Mouse (Mus musculus) forebrain, embryonic 10.5 days (tissue): ENCODE data around the gene Cox4i1. TPM values are rescaled to one million over a fixed set of nuclear protein-coding genes. Genes with fewer than 3 reads are reported as not detected.

Source experiments
- DNase-seq: peaks from one replicate; pipeline ENCODE4 v3.0.0-alpha.2; 2017; ENCODE audit warnings: low spot score; ENCODE audit errors: extremely low spot score
- H3K27ac ChIP-seq: fragments of 300-500 bp; sonication (generic); 2 replicates; pipeline ENCODE4 v1.5.1; 2016; ENCODE audit warnings: mild to moderate bottlenecking
- H3K27me3 ChIP-seq: fragments of 300-500 bp; sonication (generic); 2 replicates; pipeline ENCODE4 v1.6.1; 2016; ENCODE audit warnings: mild to moderate bottlenecking; ENCODE audit not compliant: poor library complexity, severe bottlenecking
- H3K36me3 ChIP-seq: fragments of 300-500 bp; sonication (generic); replicated peaks from 2 replicates; pipeline ENCODE4 v1.6.1; 2016; ENCODE audit warnings: mild to moderate bottlenecking, moderate library complexity
- H3K4me1 ChIP-seq: fragments of 300-500 bp; sonication (generic); 2 replicates; pipeline ENCODE4 v1.6.1; 2016
- H3K4me3 ChIP-seq: fragments of 300-500 bp; sonication (generic); 2 replicates; pipeline ENCODE4 v1.5.1; 2016; ENCODE audit warnings: mild to moderate bottlenecking, moderate library complexity
- H3K9me3 ChIP-seq: fragments of 300-500 bp; sonication (generic); 2 replicates; pipeline ENCODE4 v1.6.1; 2016; ENCODE audit warnings: mild to moderate bottlenecking, moderate library complexity
- WGBS: fragments of 180-500 bp; shearing (Covaris S2); methylation state at CpG from one replicate; pipeline ENCODE4 v1.1.7; 2016; 5-methylcytosine and 5-hydroxymethylcytosine counted together
- polyA plus RNA-seq: library from polyadenylated mRNA; unstranded; fragments of >200 nt; fragmentation: Nextera tagmentation; extraction: Ambion mirVana; gene quantifications from 2 replicates; pipeline ENCODE4 v1.2.1, GENCODE M21; 2016

The Cox4i1 gene
- polyA plus RNA-seq = 865 and 885 TPM in 2 replicates

DNA sequence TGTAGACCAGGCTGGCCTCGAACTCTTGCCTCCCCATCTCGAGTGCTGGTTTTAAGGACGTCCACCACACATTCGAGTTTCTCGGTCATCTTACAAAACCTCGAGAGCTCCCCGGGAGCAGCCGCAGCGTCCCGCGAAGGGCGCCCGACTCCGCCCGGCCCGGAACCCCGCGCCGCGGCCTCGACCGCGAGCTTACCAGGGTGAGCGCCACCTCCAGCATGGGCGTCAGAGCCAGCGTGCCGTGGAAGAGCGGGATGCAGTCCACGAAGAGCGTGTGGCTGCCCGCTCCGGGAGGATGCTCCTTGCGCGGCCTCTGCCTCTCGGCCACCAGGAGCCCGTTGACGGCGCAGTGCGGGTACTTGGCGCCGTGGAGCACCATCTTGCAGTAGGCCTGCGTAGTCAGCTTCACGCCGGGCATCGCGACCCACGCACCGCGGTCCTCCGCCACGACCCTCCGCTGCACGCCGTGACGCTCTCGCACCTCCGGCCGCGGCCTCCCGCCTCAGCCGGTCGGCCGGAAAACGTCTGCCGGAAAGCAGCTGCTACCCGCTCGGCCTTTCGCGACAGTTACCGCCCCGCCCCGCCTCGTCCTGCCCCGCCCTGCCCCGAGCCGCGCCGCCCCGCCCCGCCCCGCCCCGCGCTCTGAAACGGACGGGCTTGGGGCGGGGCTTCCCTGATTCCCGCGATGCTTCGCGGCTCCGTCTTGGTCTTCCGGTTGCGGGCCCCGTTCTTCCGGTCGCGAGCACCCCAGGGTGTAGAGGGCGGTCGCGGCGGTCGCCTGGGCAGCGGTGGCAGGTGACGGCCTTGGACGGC is at the start of gene Cox4i1, which contains the start of gene Gm27021:
Cox4i1 (plus strand) TSS at position 662 of the 813 bp plus-strand sequence.
Gm27021 (minus strand) TSS at position 519 of the 813 bp plus-strand sequence.
- peaks cover 67% of the 10 kb centered on the region for H3K4me1 ChIP-seq
- H3K4me3 ChIP-seq = peak within 1 kb of the TSS; percentile 94
- H3K9me3 ChIP-seq = no peaks in the 10 kb centered on the region
- under 1% methylated on average over 104 of the region's 105 CpGs for WGBS
- no peaks in the 10 kb centered on the region for H3K27me3 ChIP-seq
- peak; percentile 96 for DNase-seq
- H3K36me3 ChIP-seq = peaks cover 56% of the 10 kb centered on the region
- H3K27ac ChIP-seq = peak within 1 kb of the TSS; percentile 95

DNA sequence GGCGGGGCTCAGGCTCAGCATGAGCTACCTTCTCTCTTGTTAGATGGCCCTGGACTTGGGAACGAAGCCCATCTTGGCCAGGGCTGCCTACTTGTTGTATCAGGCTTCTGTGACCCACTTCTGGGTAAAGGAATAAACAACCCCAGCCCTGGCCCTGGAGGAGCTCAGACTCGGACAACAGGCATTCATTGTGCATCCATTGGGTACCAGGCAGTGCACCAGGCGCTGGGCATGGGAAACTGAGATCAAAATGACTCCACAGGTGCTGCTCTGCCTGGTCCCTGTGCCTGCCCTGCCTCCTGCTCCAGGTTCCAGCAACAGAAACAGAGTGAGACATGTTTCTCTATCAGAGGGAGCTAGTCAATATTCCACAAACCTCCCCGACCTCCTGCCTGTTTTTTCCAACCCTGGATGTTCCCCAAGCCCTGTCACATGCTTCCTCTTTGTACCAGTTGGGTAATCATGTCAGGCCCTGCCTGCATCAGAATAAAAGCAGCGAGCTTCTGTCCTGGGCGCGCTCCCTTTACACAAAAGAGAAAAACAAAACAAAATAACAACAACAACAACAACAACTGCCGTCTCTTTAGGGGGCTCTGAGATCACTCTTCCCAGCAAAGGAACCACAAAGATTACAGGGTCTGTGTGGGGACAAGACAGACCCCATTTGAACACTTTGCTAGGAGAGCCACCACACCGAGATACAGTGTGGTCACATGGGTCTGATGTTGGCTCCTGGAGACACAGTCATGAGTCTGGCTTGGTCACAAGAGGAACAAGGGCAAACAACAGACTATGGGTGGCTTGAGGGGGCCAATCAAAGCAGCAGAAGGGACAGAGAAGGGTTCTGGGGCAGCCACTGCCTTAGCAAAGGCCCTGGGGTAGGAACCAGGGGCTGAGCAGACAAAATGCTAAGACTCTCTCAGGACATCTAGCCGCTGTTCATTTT is 48.5 kb upstream of the Cox4i1 start:
- Histone ChIP-seq H3K36me3 (no peaks in the 10 kb centered on the region), H3K4me1 (peaks cover 69% of the 10 kb centered on the region), H3K27me3 (peaks cover 5% of the 10 kb centered on the region), H3K4me3 (no peak overlapping the region), H3K27ac (peak overlapping the region; percentile 32), H3K9me3 (no peaks in the 10 kb centered on the region)
- no peak for DNase-seq
- 73% methylated on average over 11 of the region's 11 CpGs for WGBS

DNA sequence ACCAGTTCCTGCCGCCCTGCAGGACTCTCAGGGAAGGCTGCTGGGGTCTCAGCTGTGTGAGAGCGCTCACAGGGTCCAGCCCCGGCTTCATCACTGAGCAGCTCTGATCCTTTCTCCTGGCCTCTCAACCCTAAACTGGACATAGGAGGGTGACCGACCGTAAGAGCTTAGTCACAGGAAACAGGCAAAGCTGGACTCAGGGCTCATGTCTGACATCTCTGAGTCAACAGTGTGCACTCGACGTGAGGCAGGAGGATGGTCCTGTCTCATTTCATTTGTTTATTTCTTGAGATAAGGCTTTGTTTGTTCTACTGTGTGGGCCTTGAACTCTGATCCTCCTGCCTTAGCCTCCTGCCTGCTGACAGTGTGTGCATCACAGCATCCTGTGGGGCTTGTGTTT is 47.6 kb upstream of the Cox4i1 start:
- no peak for DNase-seq
- peaks cover 5% of the 10 kb centered on the region for H3K27me3 ChIP-seq
- no peaks in the 10 kb centered on the region for H3K36me3 ChIP-seq
- peaks cover 71% of the 10 kb centered on the region for H3K4me1 ChIP-seq
- peak overlapping the region; percentile 32 for H3K27ac ChIP-seq
- WGBS = 55% methylated on average over 7 of the region's 7 CpGs
- H3K9me3 ChIP-seq = no peaks in the 10 kb centered on the region
- H3K4me3 ChIP-seq = no peak overlapping the region

DNA sequence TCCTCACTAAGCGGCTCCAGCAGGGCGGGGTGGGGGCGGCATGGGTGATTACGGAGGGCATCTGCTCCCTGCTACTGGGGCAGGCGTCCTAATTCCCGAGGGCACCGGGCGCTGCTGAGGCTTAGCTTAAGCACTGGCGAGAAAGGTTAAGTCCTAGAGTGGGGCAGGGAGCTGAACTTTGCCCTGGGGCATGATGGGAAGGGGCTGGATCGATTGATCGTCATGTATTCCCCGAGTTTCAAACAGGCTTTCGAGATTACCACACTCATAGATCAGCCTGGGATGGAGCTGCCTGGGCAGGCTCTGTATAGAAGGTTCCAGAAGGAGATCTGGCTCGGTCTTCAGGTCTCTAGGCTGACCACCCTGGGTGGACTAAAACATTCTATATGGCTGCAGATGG is 45.9 kb upstream of the Cox4i1 start:
- Histone ChIP-seq H3K4me1 (peaks cover 54% of the 10 kb centered on the region), H3K27ac (peak overlapping the region; percentile 41; the same call in 1 of the 2 replicates)
- WGBS = 81% methylated on average over 14 of the region's 14 CpGs

DNA sequence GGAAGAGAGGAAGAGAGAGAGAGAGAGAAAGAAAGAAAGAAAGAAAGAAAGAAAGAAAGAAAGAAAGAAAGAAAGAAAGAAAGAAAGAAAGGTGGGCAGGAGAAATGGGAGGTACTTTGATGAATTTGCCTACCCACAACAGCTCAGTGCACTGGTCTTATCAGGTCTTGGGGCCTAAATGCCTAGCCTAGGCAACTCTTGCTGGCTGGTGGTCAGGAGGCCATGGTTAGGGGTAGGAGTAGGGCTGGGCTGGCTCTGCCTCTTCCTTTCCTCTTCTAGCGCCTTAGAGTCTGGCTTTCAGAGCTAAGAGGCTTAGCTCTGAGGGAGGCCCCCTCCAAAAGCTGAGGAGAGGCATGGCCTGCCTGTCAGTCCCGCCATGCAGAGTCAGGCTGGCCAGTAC is 44.4 kb upstream of the Cox4i1 start:
- H3K4me1 ChIP-seq = peaks cover 39% of the 10 kb centered on the region
- no peak overlapping the region for H3K4me3 ChIP-seq
- no peak for DNase-seq
- 27% methylated on average over 2 of the region's 2 CpGs for WGBS
- no peaks in the 10 kb centered on the region for H3K36me3 ChIP-seq
- no peaks in the 10 kb centered on the region for H3K9me3 ChIP-seq
- H3K27me3 ChIP-seq = no peaks in the 10 kb centered on the region; the same call in 1 of the 2 replicates
- H3K27ac ChIP-seq = no peak overlapping the region

More for the DNA sequence above, 45.9 kb upstream of the Cox4i1 start:
- Histone ChIP-seq H3K4me3 (no peak overlapping the region), H3K9me3 (no peaks in the 10 kb centered on the region), H3K36me3 (no peaks in the 10 kb centered on the region), H3K27me3 (peaks cover 5% of the 10 kb centered on the region)
- no peak for DNase-seq

DNA sequence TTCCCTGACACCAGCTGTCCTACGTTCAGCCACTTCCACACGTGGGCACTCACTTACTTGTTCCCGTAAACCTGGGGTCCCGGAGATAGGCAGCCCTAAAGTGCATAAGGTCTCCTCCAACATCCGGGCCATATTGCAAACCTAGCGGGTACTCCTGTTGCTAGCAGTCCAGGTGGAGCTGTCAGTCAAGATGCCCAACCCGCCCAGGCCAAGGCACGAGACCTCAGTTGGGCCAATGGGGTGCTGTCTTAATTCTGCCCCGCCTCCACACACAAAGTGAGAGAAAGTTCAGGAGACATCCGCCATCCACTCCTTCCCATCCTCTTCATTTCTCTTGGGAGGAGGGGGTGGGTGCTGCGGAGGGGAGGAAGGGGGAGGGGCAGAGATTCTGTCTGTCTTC is 41.6 kb upstream of the Cox4i1 start:
- no peaks in the 10 kb centered on the region for H3K36me3 ChIP-seq
- WGBS = 67% methylated on average over 11 of the region's 11 CpGs
- no peak for DNase-seq
- H3K4me3 ChIP-seq = no peak overlapping the region
- peaks cover 29% of the 10 kb centered on the region for H3K4me1 ChIP-seq
- H3K9me3 ChIP-seq = no peaks in the 10 kb centered on the region
- H3K27me3 ChIP-seq = peaks cover 20% of the 10 kb centered on the region
- H3K27ac ChIP-seq = no peak overlapping the region

DNA sequence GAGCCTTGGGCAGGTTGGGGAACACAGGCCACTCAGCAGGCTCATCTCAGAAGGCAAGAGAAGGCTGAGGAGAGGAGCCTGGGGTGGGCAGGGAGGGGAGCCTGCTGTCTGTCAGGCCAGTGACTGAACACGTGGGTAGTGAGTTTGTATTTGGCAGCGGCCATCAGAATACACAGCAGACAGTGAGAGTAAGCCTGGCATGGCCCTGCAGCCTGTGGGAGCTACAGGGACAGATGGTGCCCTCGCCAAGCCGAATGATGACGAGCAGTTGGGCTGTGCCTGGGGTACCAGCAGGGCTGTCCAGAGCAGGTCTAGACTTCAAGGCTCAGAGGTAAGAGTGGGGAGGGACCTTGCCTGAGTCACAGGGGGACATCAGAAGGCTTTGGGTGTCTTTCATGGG is 40.7 kb upstream of the Cox4i1 start:
- DNase-seq = no peak
- H3K9me3 ChIP-seq = no peaks in the 10 kb centered on the region
- H3K36me3 ChIP-seq = no peaks in the 10 kb centered on the region
- H3K4me1 ChIP-seq = peaks cover 27% of the 10 kb centered on the region
- peaks cover 28% of the 10 kb centered on the region for H3K27me3 ChIP-seq
- H3K27ac ChIP-seq = no peak overlapping the region
- 91% methylated on average over 5 of the region's 5 CpGs for WGBS
- no peak overlapping the region for H3K4me3 ChIP-seq

DNA sequence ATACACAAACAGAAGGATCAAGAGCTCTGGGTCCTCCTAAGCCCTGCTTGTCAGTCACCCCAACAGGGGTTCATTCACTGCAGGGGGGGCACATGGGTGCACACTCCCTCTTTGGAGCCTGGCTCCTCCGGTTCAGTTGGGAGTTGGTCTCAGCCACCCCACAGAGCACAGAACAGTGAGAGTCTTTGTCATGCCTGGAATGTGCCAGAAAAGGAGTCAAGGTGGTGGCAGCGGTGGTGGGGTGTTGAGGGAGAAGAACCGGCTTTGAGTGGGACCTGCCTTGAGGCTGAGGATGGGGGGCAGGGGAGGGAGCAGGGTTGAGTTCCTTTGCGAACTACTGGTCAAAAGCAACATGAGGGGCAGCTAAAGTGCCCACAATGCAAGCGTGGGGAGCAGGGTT is 38.0 kb upstream of the Cox4i1 start:
- no peak overlapping the region for H3K4me3 ChIP-seq
- H3K27ac ChIP-seq = no peak overlapping the region
- no peaks in the 10 kb centered on the region for H3K36me3 ChIP-seq
- H3K9me3 ChIP-seq = peaks cover 4% of the 10 kb centered on the region; the same call in 1 of the 2 replicates
- DNase-seq = no peak
- H3K27me3 ChIP-seq = peaks cover 55% of the 10 kb centered on the region
- H3K4me1 ChIP-seq = peaks cover 34% of the 10 kb centered on the region
- 48% methylated on average over 5 of the region's 5 CpGs for WGBS

DNA sequence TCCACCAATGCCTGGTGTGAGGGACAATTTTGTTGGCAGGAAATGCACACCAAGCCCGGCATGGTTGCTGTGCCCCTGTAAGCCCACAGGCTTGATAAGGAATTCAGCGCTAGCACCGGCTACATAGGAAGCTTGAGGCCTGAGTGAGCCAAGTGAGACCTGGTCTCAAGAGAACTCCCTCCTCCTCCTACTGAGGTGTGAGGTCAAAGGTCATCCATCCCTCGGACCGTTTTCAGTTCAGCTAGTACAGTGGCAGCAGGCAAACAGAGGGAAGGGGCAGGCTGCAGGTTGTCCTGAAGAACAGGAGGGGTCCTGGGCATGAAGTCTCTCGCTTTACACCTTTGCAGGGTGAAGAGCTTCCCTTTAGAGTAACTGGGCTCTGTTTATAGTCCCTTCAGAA is 37.2 kb upstream of the Cox4i1 start:
- peaks cover 4% of the 10 kb centered on the region; the same call in 1 of the 2 replicates for H3K9me3 ChIP-seq
- 66% methylated on average over 6 of the region's 6 CpGs for WGBS
- H3K4me1 ChIP-seq = peaks cover 34% of the 10 kb centered on the region
- no peak for DNase-seq
- no peak overlapping the region for H3K27ac ChIP-seq
- no peak overlapping the region for H3K4me3 ChIP-seq
- H3K36me3 ChIP-seq = no peaks in the 10 kb centered on the region
- peaks cover 64% of the 10 kb centered on the region for H3K27me3 ChIP-seq

DNA sequence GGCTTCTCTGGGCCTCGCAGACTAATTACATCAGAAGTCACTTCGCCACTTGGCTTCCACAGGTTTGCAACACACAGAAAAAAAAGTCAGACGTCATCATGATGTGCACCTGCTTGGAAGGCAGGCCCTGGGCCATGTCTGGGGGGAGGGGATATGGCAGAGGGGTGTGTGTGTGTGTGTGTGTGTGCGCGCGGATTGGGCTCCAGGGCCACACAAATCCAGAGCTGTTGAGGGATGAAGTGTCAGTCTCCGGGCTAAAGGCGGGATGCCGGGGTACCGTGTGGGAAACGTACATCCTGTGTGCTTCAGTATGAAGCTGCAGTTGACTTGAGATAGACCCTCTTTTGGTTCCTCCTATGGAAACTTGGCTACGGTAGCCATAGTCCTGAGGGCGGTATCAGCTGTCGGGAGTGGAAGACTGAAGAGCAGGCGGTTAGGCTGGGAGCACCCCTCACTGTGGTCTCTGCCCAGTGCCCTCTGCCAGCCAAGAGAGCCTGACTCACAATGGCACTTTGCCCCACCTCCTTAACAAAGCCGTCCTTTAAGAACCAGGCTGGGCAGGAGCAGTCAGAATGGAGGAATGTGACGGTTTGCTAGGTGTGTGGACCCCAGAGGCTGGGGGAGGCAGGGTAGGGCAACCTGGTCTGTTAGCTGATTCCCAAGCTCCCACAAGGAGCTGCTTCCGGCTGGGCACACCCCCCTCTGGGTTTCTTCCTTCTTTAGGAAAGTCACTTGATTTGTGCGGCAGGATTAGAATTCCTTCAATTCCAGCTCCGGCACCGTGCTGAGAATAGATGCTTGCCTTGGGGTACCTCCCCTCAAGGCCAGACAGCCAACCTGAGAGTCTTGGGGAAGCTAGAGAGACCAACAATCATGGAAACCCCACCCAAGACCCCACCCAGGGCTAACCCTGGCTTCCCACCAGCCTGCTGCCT is 36.3 kb upstream of the Cox4i1 start:
- no peak overlapping the region for H3K27ac ChIP-seq
- WGBS = 75% methylated on average over 21 of the region's 21 CpGs
- peaks cover 34% of the 10 kb centered on the region for H3K4me1 ChIP-seq
- H3K9me3 ChIP-seq = peaks cover 4% of the 10 kb centered on the region; the same call in 1 of the 2 replicates
- H3K27me3 ChIP-seq = peaks cover 72% of the 10 kb centered on the region
- no peak for DNase-seq
- H3K4me3 ChIP-seq = no peak overlapping the region
- no peaks in the 10 kb centered on the region for H3K36me3 ChIP-seq

DNA sequence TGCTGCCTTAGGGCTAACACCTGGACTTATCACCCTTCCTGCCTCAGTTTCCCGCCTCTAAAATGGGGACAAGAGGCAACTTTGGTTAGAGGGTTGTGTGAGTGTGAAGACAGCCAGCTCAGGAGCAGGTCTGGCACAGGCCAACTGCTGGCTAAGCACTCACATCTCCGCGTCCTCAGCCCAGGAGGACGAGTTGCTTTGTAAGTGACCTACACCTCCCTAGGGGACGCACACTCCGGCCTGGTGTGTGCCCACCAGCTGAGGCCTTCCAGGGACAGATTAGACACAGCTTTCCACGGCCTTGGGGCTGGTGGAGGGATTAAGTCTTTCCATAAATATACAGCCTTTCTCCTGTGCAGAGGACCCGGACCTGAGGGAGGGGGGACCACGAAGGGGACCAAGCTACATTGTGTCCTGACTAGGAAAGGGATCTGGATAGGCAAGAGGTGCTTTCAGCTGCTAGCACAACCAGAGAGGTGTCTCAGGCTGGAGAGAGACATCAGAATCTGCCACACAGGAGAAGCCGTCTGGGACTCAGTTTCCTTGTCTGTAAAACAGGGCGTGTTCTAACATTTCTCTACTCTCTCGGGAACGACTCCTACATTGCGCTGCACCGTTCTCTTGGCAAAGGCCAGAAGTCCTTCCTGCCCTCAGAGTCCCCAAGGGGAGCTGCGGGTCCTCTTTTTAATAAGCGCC is 34.9 kb upstream of the Cox4i1 start:
- H3K27me3 ChIP-seq = peaks cover 72% of the 10 kb centered on the region
- DNase-seq = no peak

More for the DNA sequence above, 34.9 kb upstream of the Cox4i1 start:
- WGBS = 24% methylated on average over 17 of the region's 17 CpGs
- Histone ChIP-seq H3K4me1 (peaks cover 34% of the 10 kb centered on the region), H3K36me3 (no peaks in the 10 kb centered on the region), H3K9me3 (peaks cover 4% of the 10 kb centered on the region; the same call in 1 of the 2 replicates), H3K4me3 (peak overlapping the region; percentile 74), H3K27ac (no peak overlapping the region)
